In genomic region chr17:46549193-46549592, GRCm38 (mm10) we compare ENCODE assay signal across 9 mouse cellular contexts. TPM values are rescaled to one million over a fixed set of nuclear protein-coding genes. Genes with fewer than 3 reads are reported as not detected.
A peak's percentile ranks its signal among the peaks of the same experiment; 100 is the strongest.
DNase-seq lines count a peak whose midpoint lies in the region; ATAC-seq lines count a peak whose summit lies in the region.
"Had no signal": no experiment of that assay in that cellular context is flagged by ENCODE, and none has a peak within 500 bp of the region (broad histone marks: within the 10 kb centered on the region; RNA-seq: fewer than 3 reads in every experiment).

No protein-coding gene starts in this region.

- no peak overlapping the region for H3K9ac ChIP-seq in hindbrain, embryonic 12.5 days

- peak; percentile 65 for DNase-seq in hindbrain, embryonic 10.5 days (ENCODE audit: low spot score)
- peak; percentile 64 for DNase-seq in urinary bladder, postnatal 14 days (ENCODE audit: low spot score)
- no peak for DNase-seq in urinary bladder, postnatal 36 days (ENCODE audit: low spot score in 2 of 2)
- peak; percentile 59 to 79 for DNase-seq in cerebellum, postnatal 25 days
- peak; percentile 87 to 94 for DNase-seq in kidney, postnatal 36 days
- DNase-seq in gastrocnemius, adult 18-20 months (ENCODE audit: low spot score) = no peak

- no peak overlapping the region for H3K4me3 ChIP-seq in hindbrain, embryonic 10.5 days
- no peak overlapping the region for H3K4me3 ChIP-seq in hindbrain, embryonic 12.5 days
- H3K4me3 ChIP-seq: embryonic facial prominence, embryonic 13.5 days had no signal

- WGBS in hindbrain, embryonic 10.5 days = 24% methylated on average over 8 of the region's 8 CpGs
- whole genome bisulfite sequencing in hindbrain, embryonic 12.5 days = 34% methylated on average over 8 of the region's 8 CpGs

- no peak overlapping the region for H3K4me2 ChIP-seq in hindbrain, embryonic 12.5 days (replicated peaks)
- H3K4me2 ChIP-seq: embryonic facial prominence, embryonic 13.5 days had no signal

- no peaks in the 10 kb centered on the region for H3K9me3 ChIP-seq in hindbrain, embryonic 10.5 days
- no peaks in the 10 kb centered on the region for H3K9me3 ChIP-seq in hindbrain, embryonic 12.5 days (replicated peaks)
- H3K9me3 ChIP-seq: embryonic facial prominence, embryonic 13.5 days had no signal

- ATAC-seq in hindbrain, embryonic 12.5 days (ENCODE audit: low FRiP score) = no peak
- peak; percentile 42; the same call in 1 of the 2 replicates for ATAC-seq in neutrophil, adult 5-6 weeks (ENCODE audit: extremely low read depth, insufficient number of reproducible peaks, low FRiP score, poor library complexity, severe bottlenecking)

- peaks cover 57% of the 10 kb centered on the region for H3K4me1 ChIP-seq in hindbrain, embryonic 10.5 days (replicated peaks)
- H3K4me1 ChIP-seq in hindbrain, embryonic 12.5 days = peaks cover 38% of the 10 kb centered on the region

- peaks cover 51% of the 10 kb centered on the region for H3K36me3 ChIP-seq in hindbrain, embryonic 10.5 days
- peaks cover 41% of the 10 kb centered on the region for H3K36me3 ChIP-seq in hindbrain, embryonic 12.5 days

- H3K27me3 ChIP-seq in hindbrain, embryonic 10.5 days (ENCODE audit: insufficient read depth, poor library complexity, severe bottlenecking) = peaks cover 46% of the 10 kb centered on the region
- peaks cover 19% of the 10 kb centered on the region for H3K27me3 ChIP-seq in hindbrain, embryonic 12.5 days

- no peak overlapping the region for H3K27ac ChIP-seq in hindbrain, embryonic 10.5 days
- H3K27ac ChIP-seq in hindbrain, embryonic 12.5 days = no peak overlapping the region
- H3K27ac ChIP-seq: embryonic facial prominence, embryonic 13.5 days had no signal

RNA-seq across cellular contexts. Expression of gene Cul9, which starts 3.0 kb away (rescaled TPM):
- polyA plus RNA-seq in hindbrain, embryonic 10.5 days (2016; fragmentation: Nextera tagmentation; extraction: Ambion mirVana) = 4.5 and 7.6 TPM in 2 replicates
- polyA plus RNA-seq in hindbrain, embryonic 12.5 days (2016; fragmentation: Nextera tagmentation; extraction: Ambion mirVana) = 14.1 and 14.9 TPM in 2 replicates
- total RNA-seq in neutrophil, adult 5-6 weeks (2017) = 5.5 and 7.9 TPM in 2 replicates
- 10 to 100 TPM; 13.6 to 14.4 TPM for total RNA-seq in gastrocnemius, adult 18-20 months (2021)

RNA-seq across cellular contexts. Expression of gene Srf, which starts 6.8 kb away (rescaled TPM):
- polyA plus RNA-seq in hindbrain, embryonic 10.5 days (2016; fragmentation: Nextera tagmentation; extraction: Ambion mirVana) = 5.9 and 7.8 TPM in 2 replicates
- 5.9 and 8.1 TPM in 2 replicates for polyA plus RNA-seq in hindbrain, embryonic 12.5 days (2016; fragmentation: Nextera tagmentation; extraction: Ambion mirVana)
- 30.5 and 37.6 TPM in 2 replicates for total RNA-seq in neutrophil, adult 5-6 weeks (2017)
- 10 to 100 TPM; 80.0 to 87.2 TPM for total RNA-seq in gastrocnemius, adult 18-20 months (2021)

RNA-seq across cellular contexts. Expression of gene Dnph1, which starts 52.7 kb away (rescaled TPM):
- polyA plus RNA-seq in hindbrain, embryonic 10.5 days (2016; fragmentation: Nextera tagmentation; extraction: Ambion mirVana) = 75.2 and 91.2 TPM in 2 replicates
- 35.3 and 35.5 TPM in 2 replicates for polyA plus RNA-seq in hindbrain, embryonic 12.5 days (2016; fragmentation: Nextera tagmentation; extraction: Ambion mirVana)
- not detected in 2 replicates for total RNA-seq in neutrophil, adult 5-6 weeks (2017)
- total RNA-seq in gastrocnemius, adult 18-20 months (2021) = 1 to 10 TPM; 5.0 to 6.4 TPM

Comparison
In these comparisons a context has a peak if more than half of its experiments do, and no peak if none do; other contexts are left out.
1. DNase-seq: peak in hindbrain, embryonic 10.5 days (single experiment), urinary bladder, postnatal 14 days (single experiment), cerebellum, postnatal 25 days (2 of 2) and kidney, postnatal 36 days (2 of 2); none in urinary bladder, postnatal 36 days (0 of 2) and gastrocnemius, adult 18-20 months (single experiment).